11 mouse cellular contexts compared by ENCODE assay signal in the genomic region with DNA sequence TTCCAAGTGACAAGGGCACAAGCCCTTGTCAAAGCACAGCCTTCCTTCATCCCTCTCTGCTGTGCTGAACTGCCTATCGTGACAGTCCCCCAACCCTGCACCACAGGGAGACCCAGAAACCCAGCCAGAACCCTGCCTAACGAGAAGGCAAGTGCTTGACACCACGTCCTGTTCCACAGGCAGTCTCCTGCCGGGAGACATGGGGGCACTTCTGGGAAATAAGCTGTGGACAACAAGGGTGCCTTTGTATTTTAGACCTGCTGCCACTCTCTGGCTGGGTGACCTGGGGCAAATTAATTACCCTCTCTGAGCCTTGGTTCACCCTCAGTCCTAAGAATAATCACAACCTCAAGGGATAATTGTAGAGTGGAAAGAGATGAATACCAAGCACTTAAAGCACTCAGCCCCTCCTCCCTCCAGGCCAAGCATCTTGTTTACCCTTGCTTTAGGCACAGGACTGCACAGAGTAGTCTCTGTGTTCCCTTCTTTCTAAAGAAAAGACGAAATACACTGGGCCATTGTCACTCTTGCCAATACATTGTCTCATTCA.
DNase-seq lines count a peak whose midpoint lies in the region; ATAC-seq and TF ChIP-seq lines count a peak whose summit lies in the region.
"Had no signal": no experiment of that assay in that cellular context is flagged by ENCODE, and none has a peak within 500 bp of the region (broad histone marks: within the 10 kb centered on the region; RNA-seq: fewer than 3 reads in every experiment).

No protein-coding gene starts in this region.

- DNase-seq in neural tube, embryonic 11.5 days (ENCODE audit: low spot score): no peak
- no peak for DNase-seq in neural tube, embryonic 10.5 days (ENCODE audit: extremely low spot score, low spot score)
- DNase-seq in forebrain, postnatal 0 days: peak; percentile 47
- no peak for DNase-seq in limb, embryonic 10.5 days (ENCODE audit: low spot score)
- no peak for DNase-seq in stomach, postnatal 0 days (ENCODE audit: low spot score)
- DNase-seq in testis, postnatal 14 days (ENCODE audit: low spot score): no peak
- DNase-seq in cerebellum, adult 8-10 months: no peak
- DNase-seq in kidney, adult 9 months: no peak
- DNase-seq: heart, adult 18-20 months had no signal

- no peak overlapping the region for H3K4me3 ChIP-seq in neural tube, embryonic 11.5 days (ENCODE audit: low read depth, low read length)
- no peak overlapping the region for H3K4me3 ChIP-seq in forebrain, postnatal 0 days (ENCODE audit: low read depth, low read length)
- no peak overlapping the region for H3K4me3 ChIP-seq in limb, embryonic 10.5 days
- no peak overlapping the region for H3K4me3 ChIP-seq in stomach, postnatal 0 days (ENCODE audit: low read depth, low read length)
- H3K4me3 ChIP-seq: embryonic facial prominence, embryonic 13.5 days; stomach, embryonic 15.5 days had no signal

- no peak overlapping the region for H3K9ac ChIP-seq in neural tube, embryonic 11.5 days (ENCODE audit: low read length)
- no peak overlapping the region for H3K9ac ChIP-seq in forebrain, postnatal 0 days
- no peak overlapping the region for H3K9ac ChIP-seq in stomach, postnatal 0 days (ENCODE audit: low read length)
- H3K9ac ChIP-seq: embryonic facial prominence, embryonic 13.5 days; stomach, embryonic 15.5 days had no signal

- 28% methylated on average over 5 of the region's 5 CpGs for WGBS in neural tube, embryonic 11.5 days
- WGBS in forebrain, postnatal 0 days: 10% methylated on average over 5 of the region's 5 CpGs
- WGBS in limb, embryonic 10.5 days: 42% methylated on average over 5 of the region's 5 CpGs
- 65% methylated on average over 5 of the region's 5 CpGs for WGBS in stomach, postnatal 0 days

- H3K27ac ChIP-seq in neural tube, embryonic 11.5 days (ENCODE audit: low read depth, low read length): peak overlapping the region; percentile 56; the same call in 1 of the 2 replicates
- H3K27ac ChIP-seq in forebrain, postnatal 0 days (ENCODE audit: low read depth, low read length): no peak overlapping the region
- peak overlapping the region; percentile 61 for H3K27ac ChIP-seq in limb, embryonic 10.5 days
- H3K27ac ChIP-seq in stomach, postnatal 0 days (replicated peaks): no peak overlapping the region
- H3K27ac ChIP-seq: embryonic facial prominence, embryonic 13.5 days; stomach, embryonic 15.5 days had no signal

- no peaks in the 10 kb centered on the region for H3K27me3 ChIP-seq in neural tube, embryonic 11.5 days (ENCODE audit: control insufficient read depth, insufficient read depth, low read length)
- no peaks in the 10 kb centered on the region for H3K27me3 ChIP-seq in forebrain, postnatal 0 days (ENCODE audit: insufficient read depth, low read length)
- H3K27me3 ChIP-seq in limb, embryonic 10.5 days (ENCODE audit: low read depth, poor library complexity, severe bottlenecking): no peaks in the 10 kb centered on the region
- no peaks in the 10 kb centered on the region for H3K27me3 ChIP-seq in stomach, postnatal 0 days (ENCODE audit: control insufficient read depth, insufficient read depth, low read length)
- H3K27me3 ChIP-seq: embryonic facial prominence, embryonic 13.5 days; stomach, embryonic 15.5 days had no signal

- no peak overlapping the region for H3K4me2 ChIP-seq in neural tube, embryonic 11.5 days (ENCODE audit: low read depth)
- H3K4me2 ChIP-seq in forebrain, postnatal 0 days (ENCODE audit: low read depth): no peak overlapping the region
- no peak overlapping the region for H3K4me2 ChIP-seq in stomach, postnatal 0 days (replicated peaks; ENCODE audit: low read depth)
- H3K4me2 ChIP-seq: embryonic facial prominence, embryonic 13.5 days; stomach, embryonic 15.5 days had no signal

- no peak for TF ChIP-seq EP300 in stomach, postnatal 0 days (optimal IDR thresholded peaks at IDR 0.05)

- TF ChIP-seq CTCF in forebrain, postnatal 0 days (IDR thresholded peaks at IDR 0.05; ENCODE audit: low read depth): no peak
- no peak for TF ChIP-seq CTCF in stomach, postnatal 0 days (IDR thresholded peaks at IDR 0.05; ENCODE audit: low read depth)

- no peaks in the 10 kb centered on the region for H3K36me3 ChIP-seq in neural tube, embryonic 11.5 days (ENCODE audit: control insufficient read depth, insufficient read depth, low read length)
- H3K36me3 ChIP-seq in forebrain, postnatal 0 days (ENCODE audit: insufficient read depth): no peaks in the 10 kb centered on the region
- no peaks in the 10 kb centered on the region for H3K36me3 ChIP-seq in limb, embryonic 10.5 days
- H3K36me3 ChIP-seq in stomach, postnatal 0 days (ENCODE audit: control insufficient read depth, insufficient read depth, low read length): no peaks in the 10 kb centered on the region
- H3K36me3 ChIP-seq: embryonic facial prominence, embryonic 13.5 days; stomach, embryonic 15.5 days had no signal

- no peaks in the 10 kb centered on the region for H3K9me3 ChIP-seq in neural tube, embryonic 11.5 days (ENCODE audit: control insufficient read depth, low read length)
- no peaks in the 10 kb centered on the region for H3K9me3 ChIP-seq in forebrain, postnatal 0 days (ENCODE audit: low read length)
- no peaks in the 10 kb centered on the region for H3K9me3 ChIP-seq in limb, embryonic 10.5 days (replicated peaks)
- H3K9me3 ChIP-seq in stomach, postnatal 0 days (ENCODE audit: control insufficient read depth, low read length): no peaks in the 10 kb centered on the region
- H3K9me3 ChIP-seq: embryonic facial prominence, embryonic 13.5 days; stomach, embryonic 15.5 days had no signal

- peak; percentile 35; the same call in 1 of the 2 replicates for ATAC-seq in neural tube, embryonic 11.5 days (ENCODE audit: insufficient read depth, low FRiP score, low TSS enrichment)
- peak; percentile 87 for ATAC-seq in forebrain, postnatal 0 days
- ATAC-seq in stomach, postnatal 0 days (ENCODE audit: low FRiP score, low TSS enrichment): peak; percentile 47; the same call in 1 of the 2 replicates

- H3K4me1 ChIP-seq in neural tube, embryonic 11.5 days (ENCODE audit: control insufficient read depth, insufficient read depth, low read length): peaks cover 11% of the 10 kb centered on the region; the same call in 1 of the 2 replicates
- no peaks in the 10 kb centered on the region for H3K4me1 ChIP-seq in forebrain, postnatal 0 days (ENCODE audit: insufficient read depth)
- peaks cover 24% of the 10 kb centered on the region for H3K4me1 ChIP-seq in limb, embryonic 10.5 days
- no peaks in the 10 kb centered on the region for H3K4me1 ChIP-seq in stomach, postnatal 0 days (replicated peaks; ENCODE audit: control insufficient read depth, insufficient read depth)
- H3K4me1 ChIP-seq: stomach, embryonic 15.5 days had no signal

Comparison
In these comparisons a context has a peak if more than half of its experiments do, and no peak if none do; other contexts are left out.
1. ATAC-seq: peak in every context shown above with its lines; median percentile 87 in forebrain, postnatal 0 days; 47 in stomach, postnatal 0 days; 35 in neural tube, embryonic 11.5 days.
2. H3K27ac ChIP-seq: peak in neural tube, embryonic 11.5 days (single experiment) and limb, embryonic 10.5 days (single experiment); none in forebrain, postnatal 0 days (single experiment) and stomach, postnatal 0 days (single experiment).